Mouse (Mus musculus): ENCODE results near the gene N4bp1. TPM values are rescaled to one million over a fixed set of nuclear protein-coding genes. Genes with fewer than 3 reads are reported as not detected.

The N4bp1 gene
- 10 to 100 TPM; 14.3 to 14.9 TPM for total RNA-seq (2021)
- long read RNA-seq, experiment 1, full-length matches to known transcripts, result 4 of 6 reads
- long read RNA-seq, experiment 1, partial matches to known transcripts, result 0 of 6 reads
- long read RNA-seq, experiment 1, other reads (novel, unspliced or antisense), result 2 of 6 reads
- long read RNA-seq, experiment 2, full-length matches to known transcripts, result 6 of 11 reads
- long read RNA-seq, experiment 2, partial matches to known transcripts, result 2 of 11 reads
- long read RNA-seq, experiment 2, other reads (novel, unspliced or antisense), result 3 of 11 reads

GRCm38 (mm10) chr8:86884489-86885463 is at the start of gene N4bp1:
N4bp1 (minus strand) TSS chr8:86885258.
- peak; percentile 88 for DNase-seq

- DNase-seq, result no peak
Observed at GRCm38 (mm10) chr8:86934841-86935240, 49.8 kb upstream of the N4bp1 start.

- DNase-seq, result no peak
Observed at GRCm38 (mm10) chr8:86934393-86934792, 49.3 kb upstream of the N4bp1 start.

- no peak for DNase-seq
Observed at GRCm38 (mm10) chr8:86933898-86934297, 48.8 kb upstream of the N4bp1 start.

- no peak for DNase-seq
Observed at GRCm38 (mm10) chr8:86926237-86926636, 41.2 kb upstream of the N4bp1 start.

- no peak for DNase-seq
Observed at GRCm38 (mm10) chr8:86923219-86923835, 38.3 kb upstream of the N4bp1 start.

GRCm38 (mm10) chr8:86922673-86923072 is 37.6 kb upstream of the N4bp1 start:
- no peak for DNase-seq

- no peak for DNase-seq
Observed at GRCm38 (mm10) chr8:86922141-86922540, 37.1 kb upstream of the N4bp1 start.

GRCm38 (mm10) chr8:86920996-86921395 is 35.9 kb upstream of the N4bp1 start:
- no peak for DNase-seq

- no peak for DNase-seq
Observed at GRCm38 (mm10) chr8:86920455-86920854, 35.4 kb upstream of the N4bp1 start.

- DNase-seq, result no peak
Observed at GRCm38 (mm10) chr8:86920024-86920423, 35.0 kb upstream of the N4bp1 start.

GRCm38 (mm10) chr8:86919262-86919661 is 34.2 kb upstream of the N4bp1 start:
- no peak for DNase-seq

- DNase-seq, result no peak
Observed at GRCm38 (mm10) chr8:86918093-86918492, 33.0 kb upstream of the N4bp1 start.

GRCm38 (mm10) chr8:86917689-86918088 is 32.6 kb upstream of the N4bp1 start:
- no peak for DNase-seq

GRCm38 (mm10) chr8:86916369-86916768 is 31.3 kb upstream of the N4bp1 start:
- no peak for DNase-seq

- no peak for DNase-seq
Observed at GRCm38 (mm10) chr8:86911136-86911535, 26.1 kb upstream of the N4bp1 start.

- DNase-seq, result no peak
Observed at GRCm38 (mm10) chr8:86910250-86910649, 25.2 kb upstream of the N4bp1 start.

GRCm38 (mm10) chr8:86908536-86908935 is 23.5 kb upstream of the N4bp1 start:
- no peak for DNase-seq

GRCm38 (mm10) chr8:86904911-86905310 is 19.9 kb upstream of the N4bp1 start:
- DNase-seq, result no peak

- peak; percentile 40 for DNase-seq
Observed at GRCm38 (mm10) chr8:86903104-86903503, 18.0 kb upstream of the N4bp1 start.

- DNase-seq, result no peak
Observed at GRCm38 (mm10) chr8:86902656-86903055, 17.6 kb upstream of the N4bp1 start.

- peak; percentile 63 for DNase-seq
Observed at GRCm38 (mm10) chr8:86901972-86902371, 16.9 kb upstream of the N4bp1 start.
